Mouse (Mus musculus) kidney, adult 2 months (tissue): ENCODE results near the gene Lamc2.

Source experiments
- CTCF ChIP-seq: fragments of 200-500 bp; conservative IDR thresholded peaks from 2 replicates; pipeline ENCODE4 v1.5.1; 2011; ENCODE audit warnings: low read depth, mild to moderate bottlenecking, control low read depth, low read length, moderate library complexity, mixed read lengths; ENCODE audit not compliant: insufficient read depth, insufficient read length
- POLR2A ChIP-seq: fragments of 200-500 bp; IDR thresholded peaks from one replicate; pipeline ENCODE4 v1.6.1; 2011; ENCODE audit warnings: low read depth, low read length, control low read depth

GRCm38 (mm10) chr1:153093581-153093980 is 92.7 kb downstream of the Lamc2 start:
- TF ChIP-seq POLR2A (no peak), CTCF (no peak)
